Mouse (Mus musculus): ENCODE measurements around the gene D330045A20Rik. TPM values are rescaled to one million over a fixed set of nuclear protein-coding genes. Genes with fewer than 3 reads are reported as not detected.

Gene D330045A20Rik
- total and polyA plus RNA-seq, 3 experiments = 2.7 to 3.1 TPM; not detected in 1

GRCm38 (mm10) chrX:139570054-139570453 lies 89.9 kb downstream of the D330045A20Rik start:
- Histone ChIP-seq H3K9ac (ENCODE audit: control insufficient read depth, low read depth, low read length, poor library complexity, severe bottlenecking) (no peak overlapping the region), H3K36me3 (ENCODE audit: control insufficient read depth in 1 of 2, insufficient read depth in 2 of 2, low read length in 2 of 2) (peaks cover 0 to 5% of the 10 kb centered on the region in 2 experiments; a peak in 2 of 4 replicates), H3K4me1 (ENCODE audit: control insufficient read depth in 1 of 2, insufficient read depth in 2 of 2, low read length in 2 of 2) (peaks cover 0 to 3% of the 10 kb centered on the region in 2 experiments; a peak in 2 of 4 replicates), H3K9me3 (replicated peaks; ENCODE audit: insufficient read depth, low read length) (no peaks in the 10 kb centered on the region), H3K4me3 (ENCODE audit: control insufficient read depth in 1 of 2, insufficient read depth in 1 of 2, low read depth in 2 of 2, low read length in 2 of 2) (no peak overlapping the region), H3K27ac (ENCODE audit: control insufficient read depth, low read depth, low read length) (no peak overlapping the region), H3K27me3 (ENCODE audit: control insufficient read depth in 1 of 2, insufficient read depth in 2 of 2, low read length in 2 of 2) (no peaks in the 10 kb centered on the region), H3K79me2 (ENCODE audit: control insufficient read depth, insufficient read depth, low read length, poor library complexity) (no peaks in the 10 kb centered on the region)
- DNase-seq (ENCODE audit: low read depth, low spot score) = no peak
- TF ChIP-seq ZKSCAN1 (IDR thresholded peaks at IDR 0.05; ENCODE audit: low read depth, low read length) (no peak), POLR2A (IDR thresholded peaks at IDR 0.05; ENCODE audit: control insufficient read depth in 1 of 2, insufficient read depth in 1 of 2, low read depth in 1 of 2, low read length in 2 of 2, poor library complexity in 1 of 2) (no peak), HCFC1 (IDR thresholded peaks at IDR 0.05; ENCODE audit: low read depth, low read length) (no peak), EP300 (IDR thresholded peaks at IDR 0.05; ENCODE audit: low read depth in 1 of 2, low read length in 2 of 2) (no peak), CHD1 (IDR thresholded peaks at IDR 0.05; ENCODE audit: low read depth, low read length) (no peak), TBP (IDR thresholded peaks at IDR 0.05; ENCODE audit: low read depth, low read length) (no peak), UBTF (IDR thresholded peaks at IDR 0.05; ENCODE audit: borderline replicate concordance, insufficient read depth, low read depth, low read length) (no peak), TCF12 (IDR thresholded peaks at IDR 0.05; ENCODE audit: low read depth, low read length) (no peak), NELFE (IDR thresholded peaks at IDR 0.05; ENCODE audit: low read depth, low read length) (no peak)

- Histone ChIP-seq H3K4me3 (ENCODE audit: control insufficient read depth in 1 of 2, insufficient read depth in 1 of 2, low read depth in 2 of 2, low read length in 2 of 2) (no peak overlapping the region), H3K27ac (ENCODE audit: control insufficient read depth, low read depth, low read length) (no peak overlapping the region), H3K36me3 (ENCODE audit: control insufficient read depth in 1 of 2, insufficient read depth in 2 of 2, low read length in 2 of 2) (peaks cover 0 to 2% of the 10 kb centered on the region in 2 experiments; a peak in 1 of 4 replicates), H3K27me3 (ENCODE audit: control insufficient read depth in 1 of 2, insufficient read depth in 2 of 2, low read length in 2 of 2) (no peaks in the 10 kb centered on the region), H3K79me2 (ENCODE audit: control insufficient read depth, insufficient read depth, low read length, poor library complexity) (no peaks in the 10 kb centered on the region), H3K4me1 (ENCODE audit: control insufficient read depth in 1 of 2, insufficient read depth in 2 of 2, low read length in 2 of 2) (peaks cover 2 to 10% of the 10 kb centered on the region in 2 experiments; a peak in 2 of 4 replicates), H3K9ac (ENCODE audit: control insufficient read depth, low read depth, low read length, poor library complexity, severe bottlenecking) (no peak overlapping the region), H3K9me3 (replicated peaks; ENCODE audit: insufficient read depth, low read length) (no peaks in the 10 kb centered on the region)
- TF ChIP-seq NRF1 (IDR thresholded peaks at IDR 0.05; ENCODE audit: insufficient read depth, low read depth, low read length, poor library complexity, severe bottlenecking) = no peak
- TF ChIP-seq USF1 (IDR thresholded peaks at IDR 0.05; ENCODE audit: low read depth, low read length) = no peak
- TF ChIP-seq POLR2AphosphoS2 (IDR thresholded peaks at IDR 0.05; ENCODE audit: low read length) = no peak
- TF ChIP-seq GABPA (IDR thresholded peaks at IDR 0.05; ENCODE audit: low read depth, low read length) = no peak
- TF ChIP-seq USF2 (IDR thresholded peaks at IDR 0.05; ENCODE audit: borderline replicate concordance in 1 of 2, insufficient read depth in 1 of 2, low read depth in 1 of 2, low read length in 2 of 2) = no peak
- no peak for TF ChIP-seq POLR2A (IDR thresholded peaks at IDR 0.05; ENCODE audit: control insufficient read depth in 1 of 2, insufficient read depth in 1 of 2, low read depth in 1 of 2, low read length in 2 of 2, poor library complexity in 1 of 2)
- no peak for TF ChIP-seq TBP (IDR thresholded peaks at IDR 0.05; ENCODE audit: low read depth, low read length)
- no peak for TF ChIP-seq MYB (IDR thresholded peaks at IDR 0.05; ENCODE audit: low read depth, low read length)
- TF ChIP-seq E2F4 (IDR thresholded peaks at IDR 0.05; ENCODE audit: borderline replicate concordance, low read depth, low read length) = no peak
- DNase-seq (ENCODE audit: low read depth, low spot score) = no peak
Measured at GRCm38 (mm10) chrX:139578649-139579278, 98.6 kb downstream of the D330045A20Rik start.

Data from MEL (cell line).